Mouse (Mus musculus) cerebellum, adult 11-12 months (tissue): Measurements from ENCODE around the gene Isyna1.
A peak's percentile ranks its signal among the peaks of the same experiment; 100 is the strongest.

ENCODE experiments used
- DNase-seq: peaks from one replicate; pipeline ENCODE4 v3.0.0; 2022

Isyna1 gene

GRCm38 (mm10) chr8:70629574-70630531 lies 35.7 kb downstream of the Isyna1 start:
- DNase-seq, result peak; percentile 93

- peak; percentile 44 for DNase-seq
These were observed 36.6 kb downstream of the Isyna1 start for GRCm38 (mm10) chr8:70630532-70631381.

DNA sequence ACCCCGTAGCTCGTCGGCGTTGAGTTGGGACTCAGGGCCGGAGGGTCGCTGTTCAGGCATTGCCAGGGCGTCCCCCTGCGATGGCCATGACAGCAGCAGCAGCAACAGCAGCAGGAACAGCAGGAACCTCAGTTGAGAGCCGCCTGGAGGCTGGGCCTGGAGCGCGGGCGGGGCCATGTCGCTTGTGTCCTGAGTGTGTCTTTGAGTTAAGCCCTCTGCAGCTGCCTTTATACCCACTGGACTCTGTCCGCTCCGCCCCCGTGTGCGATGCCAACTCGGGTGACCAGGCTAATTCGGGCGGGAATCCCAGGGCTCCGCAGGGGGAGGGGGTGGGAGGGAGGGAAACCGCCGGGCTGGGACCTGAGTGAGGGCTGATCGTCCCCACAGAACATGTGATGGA lies 37.3 kb downstream of the Isyna1 start:
- peak; percentile 49 for DNase-seq

- DNase-seq, result no peak
These were observed 38.2 kb downstream of the Isyna1 start, which contains the start of gene Gdf15 for GRCm38 (mm10) chr8:70632346-70632892. Gene Gdf15, minus strand, starts transcription at chr8:70632456.

DNA sequence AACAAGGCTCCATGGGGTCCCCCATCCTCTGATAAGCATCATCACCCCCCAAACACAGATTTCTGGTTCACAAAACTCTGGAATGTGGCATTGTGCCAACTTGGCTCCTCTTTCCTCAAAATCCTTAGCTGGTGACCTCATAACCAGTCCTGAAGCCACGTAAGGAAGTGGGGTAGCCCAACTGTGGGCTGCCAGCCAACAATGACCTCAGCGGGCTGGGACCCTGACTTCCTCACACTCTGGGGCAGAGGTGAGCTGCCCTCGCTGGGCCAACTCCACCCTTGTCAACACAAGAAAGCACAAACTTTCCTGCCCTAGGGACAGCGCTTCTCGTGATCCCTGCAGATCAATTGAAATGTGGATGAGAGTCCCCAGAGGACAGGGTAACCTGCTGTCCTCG lies 39.9 kb downstream of the Isyna1 start:
- DNase-seq, result no peak

DNA sequence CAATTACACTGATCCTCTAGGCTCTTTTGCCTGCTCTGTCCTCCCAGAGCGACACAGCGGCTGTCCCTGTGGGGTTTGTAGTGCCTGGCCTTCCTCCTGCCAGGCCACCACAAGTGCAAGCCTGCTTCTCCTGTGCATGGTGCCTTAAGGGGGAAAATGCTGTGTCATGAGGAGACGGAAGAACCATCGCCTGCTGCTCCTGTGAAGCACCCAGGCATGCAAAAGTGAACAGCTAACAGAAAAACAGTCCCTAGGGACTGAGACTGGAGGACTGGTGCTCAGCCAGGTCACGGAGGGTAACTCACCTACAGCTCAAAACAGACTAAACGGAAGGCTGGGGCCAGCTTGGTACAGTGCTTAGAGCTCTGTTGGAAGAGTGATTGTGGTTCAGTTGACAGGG lies 41.4 kb downstream of the Isyna1 start:
- DNase-seq, result no peak

- no peak for DNase-seq
These were observed 42.7 kb downstream of the Isyna1 start for GRCm38 (mm10) chr8:70636838-70637237.

DNA sequence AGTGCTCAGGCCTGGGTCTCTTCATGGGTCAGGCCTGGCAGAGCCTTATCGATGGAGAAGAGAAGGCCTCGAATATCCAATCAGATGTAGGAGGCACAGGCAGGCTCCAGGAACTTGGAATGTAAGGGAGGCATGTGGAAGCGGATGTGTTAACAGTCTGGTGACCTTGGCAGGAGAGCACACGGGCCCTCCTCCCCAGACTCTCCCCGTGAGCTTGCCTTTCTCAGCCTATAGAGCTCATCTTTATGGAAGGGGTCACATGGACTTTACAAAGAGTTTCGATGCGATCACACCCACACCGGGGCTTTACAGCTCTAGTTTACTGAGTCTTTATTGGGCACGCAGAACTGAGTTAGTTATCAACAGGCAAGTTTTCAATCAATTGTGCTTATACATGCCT lies 44.6 kb downstream of the Isyna1 start:
- no peak for DNase-seq

DNA sequence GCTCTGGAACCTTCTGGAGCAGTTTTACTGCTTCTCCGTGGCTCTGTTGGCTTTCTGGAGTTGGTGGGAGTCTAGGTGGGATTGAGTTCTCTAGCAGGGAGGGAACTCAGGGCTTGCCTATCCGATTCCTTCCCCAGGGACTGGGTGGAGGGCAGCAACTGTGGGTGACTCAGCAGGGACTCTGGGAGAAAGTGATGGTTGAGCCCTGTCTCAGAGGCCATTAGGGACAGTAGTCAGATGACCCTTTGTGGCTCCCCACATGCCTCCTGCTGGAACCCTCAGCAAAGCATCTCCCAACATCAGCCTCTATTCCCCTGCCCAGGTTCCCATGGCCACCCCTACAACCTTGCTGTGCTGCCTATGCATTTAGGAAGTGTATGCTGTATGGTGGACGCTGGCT lies 48.8 kb downstream of the Isyna1 start:
- DNase-seq, result no peak

DNA sequence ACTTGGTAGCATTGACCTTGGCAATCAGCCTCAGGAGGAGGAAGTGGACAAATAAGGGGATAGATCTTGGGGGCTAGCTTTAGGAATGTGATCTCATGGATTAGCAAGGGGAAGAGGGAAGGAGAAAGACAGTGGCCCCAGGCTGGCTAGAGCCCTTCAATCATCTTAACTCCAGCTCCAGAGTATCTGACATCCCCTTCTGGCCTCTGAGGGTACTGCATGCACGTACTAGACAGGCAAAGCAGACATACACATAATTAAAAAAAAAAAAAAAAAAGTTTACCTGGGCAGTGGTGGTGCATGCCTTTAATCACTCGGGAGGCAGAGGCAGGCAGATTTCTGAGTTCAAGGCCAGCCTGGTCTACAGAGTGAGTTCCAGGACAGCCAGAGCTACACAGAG lies 49.9 kb downstream of the Isyna1 start:
- no peak for DNase-seq

DNA sequence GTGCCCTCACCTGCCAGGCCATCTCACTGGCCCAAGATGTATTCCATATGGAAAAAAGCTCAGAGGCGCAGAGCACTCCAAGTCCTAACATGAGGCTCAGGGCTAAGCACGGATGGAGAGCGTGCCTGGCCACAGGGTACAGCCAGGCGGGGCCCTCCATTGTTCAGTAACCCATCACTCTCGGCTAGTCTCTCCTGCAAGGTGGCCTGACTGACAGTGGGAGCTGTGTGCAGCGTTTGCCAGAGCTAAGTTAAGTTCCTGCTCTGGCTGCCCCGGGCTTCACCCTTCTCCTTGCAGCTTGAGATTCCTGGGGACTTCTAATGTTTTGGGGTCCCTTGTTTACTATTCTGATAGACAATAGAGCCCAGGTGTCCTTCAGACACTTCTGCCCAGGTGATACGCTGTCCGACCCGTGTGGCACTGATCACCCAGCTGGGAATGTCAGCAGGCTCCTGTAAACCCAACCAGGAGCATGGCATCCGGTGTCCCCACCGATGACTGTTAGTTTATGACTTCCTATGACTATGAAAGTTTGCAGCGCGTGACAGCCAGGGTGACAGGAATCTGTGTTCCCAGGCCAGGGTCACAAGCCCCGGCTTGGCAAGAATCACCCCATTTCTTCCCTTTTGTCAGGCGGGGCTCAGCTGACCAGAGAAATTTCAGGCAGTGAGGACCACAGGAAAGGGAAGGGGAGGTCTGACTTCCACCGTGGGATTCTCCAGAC lies 51.5 kb downstream of the Isyna1 start:
- DNase-seq, result no peak

DNA sequence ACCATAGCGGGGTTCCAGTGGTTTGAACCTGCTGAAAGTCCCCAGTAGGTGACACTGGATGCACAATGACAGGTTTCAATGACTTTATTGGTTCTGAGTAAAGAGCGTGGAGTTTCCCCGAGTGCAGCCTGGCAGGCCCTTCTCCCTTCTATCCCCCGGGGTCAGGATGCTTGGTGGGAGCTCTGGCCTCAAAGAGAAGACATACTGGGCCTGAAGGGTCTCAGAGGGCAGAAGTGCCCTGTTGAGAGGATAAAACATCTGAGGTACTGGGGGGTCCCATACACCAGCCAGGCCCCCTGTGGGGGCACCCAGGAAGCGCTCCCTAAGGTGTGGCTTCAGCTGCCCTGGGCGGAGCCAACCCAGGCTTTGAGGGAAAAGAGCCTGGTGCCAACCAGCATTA lies 52.2 kb downstream of the Isyna1 start:
- no peak for DNase-seq

DNA sequence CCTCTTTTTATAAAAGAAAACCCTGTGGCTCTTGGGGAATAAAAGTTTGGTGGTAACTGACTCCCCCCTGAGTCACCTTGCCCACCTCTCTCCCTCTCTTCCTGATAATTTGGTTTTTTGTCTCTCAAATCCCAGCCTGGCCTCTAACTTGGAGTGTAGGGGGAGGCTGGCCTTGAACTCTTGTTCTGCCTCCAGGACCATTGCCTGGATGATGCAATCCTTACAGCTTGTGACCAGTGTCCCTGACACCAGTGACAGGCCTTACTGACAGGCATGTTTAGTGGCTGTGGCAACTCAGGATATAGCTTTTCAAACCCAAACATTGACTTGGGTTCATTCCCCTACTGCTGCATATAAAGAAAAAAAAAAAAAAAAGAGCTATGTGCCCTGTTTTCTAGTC lies 52.6 kb downstream of the Isyna1 start:
- no peak for DNase-seq
